Mouse (Mus musculus) mesoderm, embryonic 11.5 days (tissue): ENCODE measurements at regions not wholly inside any gene's neighbourhood (a gene's known extent, or its start where the extent isn't known, plus 50 kb on each side); places are given as distances from the start of the nearest gene placed in this dataset.

Experiments
- DNase-seq: peaks from one replicate; pipeline ENCODE4 v3.0.0-alpha.2; 2012; ENCODE audit warnings: low read depth, low spot score

GRCm38 (mm10) chr12:99096930-99097617, 176.7 kb downstream of the Ttc8 start:
- DNase-seq: peak; percentile 90

- no peak for DNase-seq
Observed at GRCm38 (mm10) chr12:99097618-99098066, 177.3 kb downstream of the Ttc8 start.

- DNase-seq: no peak
Observed at GRCm38 (mm10) chr12:99099881-99100280, 179.5 kb downstream of the Ttc8 start.

- DNase-seq: no peak
Observed at GRCm38 (mm10) chr12:99108616-99109015, 188.2 kb downstream of the Ttc8 start.

- DNase-seq: no peak
Observed at GRCm38 (mm10) chr12:99113781-99114180, 193.4 kb downstream of the Ttc8 start.

- peak; percentile 53 for DNase-seq
Observed at GRCm38 (mm10) chr12:99116491-99116890, 196.1 kb downstream of the Ttc8 start.

GRCm38 (mm10) chr12:99118381-99119115, 198.2 kb downstream of the Ttc8 start:
- no peak for DNase-seq

GRCm38 (mm10) chr12:99119966-99120365, 199.6 kb downstream of the Ttc8 start:
- DNase-seq: no peak

GRCm38 (mm10) chr12:99123611-99124495, 203.5 kb downstream of the Ttc8 start:
- no peak for DNase-seq

GRCm38 (mm10) chr12:99126129-99126528, 205.8 kb downstream of the Ttc8 start:
- DNase-seq: no peak
